Mouse (Mus musculus) embryo, embryonic 10.5 days (tissue): ENCODE results near the gene Nagpa.
"Not testable (repeated sequence)": the region's sequence is repeated elsewhere in the genome, so short reads cannot be mapped to it uniquely, and the experiment has no call there.

Source experiments
- DNase-seq: peaks from one replicate; pipeline ENCODE4 v3.0.0-alpha.2; 2015; ENCODE audit warnings: low spot score

Gene Nagpa

GRCm38 (mm10) chr16:5203668-5204433 is at the start of gene Nagpa:
Nagpa (minus strand) TSS chr16:5204012.
- peak; percentile 93 for DNase-seq

DNA sequence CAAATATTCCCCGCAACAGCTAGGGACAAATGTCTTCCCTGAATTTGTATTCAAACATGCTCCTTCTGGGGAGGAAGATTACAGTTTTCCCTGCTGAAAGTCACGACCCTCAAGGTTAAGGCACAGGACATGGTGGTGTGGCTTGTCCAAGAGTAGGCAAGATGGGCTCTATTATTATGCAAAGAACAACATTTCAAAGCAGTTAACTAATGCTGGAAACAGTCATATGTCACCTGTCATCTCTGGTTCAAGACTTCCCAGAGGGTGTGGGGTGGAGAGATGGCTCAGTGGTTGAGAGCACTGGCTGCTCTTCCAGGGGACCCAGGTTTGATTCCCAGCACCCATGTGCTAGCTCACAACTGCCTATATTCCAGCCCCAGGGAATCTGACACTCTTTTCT is 48.4 kb upstream of the Nagpa start:
- DNase-seq, result no peak

DNA sequence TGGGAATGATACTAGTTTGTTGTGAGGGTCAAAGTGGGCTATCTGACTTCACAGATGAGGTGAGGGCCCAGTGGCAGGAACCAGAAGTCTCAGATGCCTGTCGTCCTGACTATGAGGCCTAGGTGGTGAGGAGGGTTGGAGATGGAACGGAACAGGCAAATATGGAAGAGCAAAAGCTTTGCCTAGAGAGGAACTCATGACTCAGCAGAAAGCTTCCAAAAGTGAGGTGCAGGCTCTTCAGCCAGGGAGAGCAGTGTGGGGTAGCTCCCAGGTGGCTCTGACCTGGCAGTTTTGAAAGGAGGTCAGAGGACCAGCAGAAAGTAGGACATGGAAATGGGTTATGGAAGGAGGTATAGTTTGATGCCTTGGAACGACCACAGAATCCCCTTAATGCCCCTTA is 47.1 kb upstream of the Nagpa start:
- no peak for DNase-seq

GRCm38 (mm10) chr16:5244411-5244810 is 40.6 kb upstream of the Nagpa start:
- DNase-seq, result peak; percentile 71

- no peak for DNase-seq
These were observed 39.1 kb upstream of the Nagpa start for GRCm38 (mm10) chr16:5242882-5243281.

GRCm38 (mm10) chr16:5242355-5242754 is 38.5 kb upstream of the Nagpa start:
- DNase-seq, result no peak

GRCm38 (mm10) chr16:5233418-5234313 is 29.9 kb upstream of the Nagpa start, which contains the start of gene Alg1:
Alg1 (plus strand) TSS chr16:5233621.
- DNase-seq, result peak; percentile 96

GRCm38 (mm10) chr16:5232982-5233381 is 29.2 kb upstream of the Nagpa start:
- no peak for DNase-seq

DNA sequence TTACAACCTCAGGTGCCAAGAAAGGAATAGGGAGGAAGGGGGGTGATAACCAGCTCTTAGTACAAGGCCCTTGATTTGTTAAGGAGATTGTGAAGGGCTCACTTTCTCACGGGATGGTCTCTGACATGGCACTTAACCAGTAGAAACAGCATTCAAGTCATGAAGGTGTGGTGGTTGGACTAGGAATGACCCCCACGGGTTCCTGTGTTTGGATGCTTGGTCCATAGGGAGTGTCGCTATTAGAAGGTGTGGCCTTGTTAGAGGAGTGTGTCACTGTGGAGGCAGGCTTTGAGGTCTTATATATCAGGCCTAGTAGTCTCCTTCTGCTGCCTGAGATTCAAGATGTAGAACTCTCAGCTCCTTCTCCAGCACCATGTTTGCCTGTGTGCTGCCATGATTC is 24.3 kb upstream of the Nagpa start:
- DNase-seq, result not testable (repeated sequence)

- DNase-seq, result not testable (repeated sequence)
These were observed 23.7 kb upstream of the Nagpa start for GRCm38 (mm10) chr16:5227501-5227900.

- not testable (repeated sequence) for DNase-seq
These were observed 22.7 kb upstream of the Nagpa start for GRCm38 (mm10) chr16:5226534-5226933.

DNA sequence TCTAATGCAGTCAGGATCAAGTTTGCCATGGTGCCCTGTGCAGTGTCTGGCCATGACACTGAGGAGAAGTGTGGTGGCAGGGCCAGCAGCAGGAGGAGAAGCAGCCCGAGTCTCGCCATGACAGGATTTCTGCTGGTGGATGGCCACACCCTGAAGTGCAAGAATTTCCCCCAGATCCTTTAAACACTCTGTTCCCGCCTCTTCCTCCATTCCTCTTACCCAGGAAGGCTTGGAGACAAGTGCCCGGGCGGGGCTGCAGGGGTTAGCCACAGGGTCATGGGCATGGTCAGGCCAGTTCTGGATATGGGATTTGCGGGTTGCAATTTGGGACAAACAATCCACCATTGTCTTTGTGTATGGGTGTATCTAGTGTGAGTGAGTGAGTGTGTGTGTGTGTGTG is 18.3 kb upstream of the Nagpa start, which contains the start of gene AU021092:
Gene AU021092 (minus strand): TSS at position 160 of the 400 bp plus-strand sequence.
- no peak for DNase-seq

GRCm38 (mm10) chr16:5221403-5221802 is 17.6 kb upstream of the Nagpa start:
- no peak for DNase-seq

DNA sequence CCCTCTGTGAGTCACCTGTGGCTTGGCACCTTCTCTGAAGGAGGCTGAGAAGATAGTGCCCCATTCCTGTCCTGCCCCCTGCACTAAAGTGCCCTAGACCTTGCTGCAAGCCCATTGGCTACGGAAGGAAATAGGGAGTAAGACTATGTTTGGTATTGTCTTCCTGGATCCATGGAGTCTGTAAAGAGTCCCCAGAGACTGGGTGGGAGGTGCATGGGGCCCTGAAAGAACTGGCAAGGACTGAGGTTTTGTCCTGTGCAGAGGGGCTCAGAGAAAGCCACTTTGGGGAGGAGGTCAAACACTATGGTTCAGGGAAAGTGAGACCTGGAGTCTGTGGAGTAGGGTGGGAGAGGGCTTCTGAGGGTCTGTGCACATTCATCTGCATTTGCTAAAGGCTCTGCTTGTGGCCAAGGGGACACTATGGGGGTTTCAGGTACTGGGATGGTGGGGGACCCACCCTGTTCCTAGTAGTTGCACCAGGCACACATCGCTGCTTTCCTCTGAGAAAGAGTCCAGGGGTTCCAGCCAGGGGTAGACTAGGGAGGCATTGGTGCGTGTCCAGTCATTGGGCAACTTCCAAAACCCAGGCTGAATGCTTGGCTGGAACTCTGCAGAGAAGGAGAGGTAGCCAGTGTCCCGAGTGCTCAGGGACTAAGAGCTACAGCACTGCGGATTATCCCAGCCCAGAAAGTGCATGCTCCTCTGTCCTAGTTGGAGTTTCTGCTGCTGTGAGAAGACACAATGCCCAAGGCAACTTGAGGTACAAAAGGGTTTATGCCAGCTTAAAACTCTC is 13.7 kb upstream of the Nagpa start:
- DNase-seq, result no peak

GRCm38 (mm10) chr16:5216686-5217085 is 12.9 kb upstream of the Nagpa start:
- no peak for DNase-seq

GRCm38 (mm10) chr16:5214126-5214525 is 10.3 kb upstream of the Nagpa start:
- no peak for DNase-seq

GRCm38 (mm10) chr16:5212150-5212549 is 8.3 kb upstream of the Nagpa start:
- DNase-seq, result no peak

GRCm38 (mm10) chr16:5210365-5210764 is 6.6 kb upstream of the Nagpa start:
- DNase-seq, result no peak

DNA sequence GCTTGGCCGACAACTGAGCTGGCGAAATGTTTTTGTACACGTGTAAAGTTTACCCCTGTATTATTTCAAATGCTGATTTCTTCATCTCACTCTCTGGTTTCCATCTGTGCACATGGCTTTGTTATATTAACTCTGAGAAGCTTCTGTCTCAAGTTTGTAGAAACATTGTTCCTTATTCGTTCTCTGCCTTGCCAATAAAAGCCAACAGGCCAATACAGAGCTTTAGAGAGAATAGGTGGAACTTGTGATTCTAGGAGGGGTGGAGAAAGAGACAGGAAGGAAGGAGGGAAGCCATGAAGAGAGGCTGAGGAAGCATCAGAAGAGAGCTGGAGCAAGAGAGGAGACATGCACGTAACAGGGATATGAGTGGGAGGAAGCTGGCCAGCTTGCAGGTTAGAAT is 2.2 kb upstream of the Nagpa start:
- no peak for DNase-seq

- no peak for DNase-seq
These were observed 1.7 kb upstream of the Nagpa start for GRCm38 (mm10) chr16:5205431-5205970.

DNA sequence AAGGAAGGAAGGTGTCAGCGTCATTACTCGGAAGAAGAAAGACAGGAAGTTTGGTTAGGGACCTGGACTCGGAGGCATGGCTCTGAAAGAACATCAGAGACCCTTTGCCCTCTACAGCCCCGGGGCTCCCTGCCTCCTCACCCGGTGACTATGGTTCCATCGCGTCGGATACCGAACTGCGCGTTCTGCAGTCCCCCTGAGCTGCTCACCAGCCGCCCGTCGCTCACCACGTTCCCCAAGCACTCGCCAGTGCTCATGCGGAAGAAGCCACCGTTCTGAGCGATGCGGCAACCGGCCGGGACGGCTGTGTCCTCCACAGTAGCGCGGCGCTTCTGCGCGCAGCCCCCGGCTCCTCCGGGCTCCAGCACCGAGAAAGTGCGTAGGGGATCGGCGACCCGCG is 612 bp downstream of the Nagpa start:
- DNase-seq, result peak; percentile 3

DNA sequence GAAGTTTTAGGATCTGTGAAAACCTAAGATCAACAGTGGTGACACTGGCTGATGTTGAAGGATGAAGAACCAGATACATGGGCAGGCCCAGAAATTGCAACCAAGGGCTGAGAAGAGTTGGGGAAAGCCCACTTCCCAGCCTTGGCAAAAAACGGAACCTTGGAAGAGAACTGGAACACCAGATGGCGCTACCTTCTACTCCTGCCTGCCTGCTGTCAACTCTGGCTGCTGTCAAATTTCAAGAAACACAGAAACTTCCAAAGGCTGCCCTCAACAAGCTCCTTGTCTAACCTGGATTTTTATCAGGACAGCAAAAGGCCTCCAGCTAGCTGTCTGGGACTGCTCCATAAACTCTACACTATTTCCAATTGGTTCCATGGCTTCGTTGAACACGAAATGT is 1.1 kb downstream of the Nagpa start:
- DNase-seq, result peak; percentile 74
